In the genomic region with DNA sequence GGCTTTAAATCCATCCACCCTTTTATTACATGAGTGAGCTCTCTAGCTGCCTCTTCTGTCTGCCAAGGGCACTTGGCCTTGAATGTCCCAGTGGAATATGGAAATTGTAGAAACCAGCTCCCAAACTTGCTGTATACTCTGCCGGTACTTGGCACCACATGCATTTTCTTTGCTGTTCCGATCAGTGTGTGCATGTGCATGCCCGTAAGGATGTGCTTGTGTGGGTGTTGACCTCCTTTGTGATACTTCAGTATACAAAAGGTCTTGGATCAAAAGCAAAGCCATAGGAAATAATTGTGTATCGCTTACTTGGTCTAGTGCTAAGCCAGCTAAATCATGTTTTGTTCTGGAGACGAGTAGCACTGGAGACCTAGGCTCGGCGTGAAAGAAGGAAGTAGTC, we compare ENCODE assay signal across 23 mouse cellular contexts. TPM values are rescaled to one million over a fixed set of nuclear protein-coding genes. Genes with fewer than 3 reads are reported as not detected.
DNase-seq lines count a peak whose midpoint lies in the region; ATAC-seq and TF ChIP-seq lines count a peak whose summit lies in the region.
"Had no signal": no experiment of that assay in that cellular context is flagged by ENCODE, and none has a peak within 500 bp of the region (broad histone marks: within the 10 kb centered on the region; RNA-seq: fewer than 3 reads in every experiment).

No protein-coding gene starts in this region.

- no peak for DNase-seq in gastrocnemius, adult 2 months
- no peak for DNase-seq in gastrocnemius, postnatal 10 days
- DNase-seq in hindbrain, embryonic 14.5 days (ENCODE audit: low spot score), result no peak
- DNase-seq in hindbrain, embryonic 10.5 days (ENCODE audit: low spot score), result no peak
- no peak for DNase-seq in neural tube, embryonic 10.5 days (ENCODE audit: extremely low spot score, low spot score)
- no peak for DNase-seq in heart, adult 8-10 months (ENCODE audit: low spot score)
- no peak for DNase-seq in ovary, postnatal 36 days (ENCODE audit: low spot score)
- DNase-seq: adrenal gland, postnatal 10 days; adrenal gland, postnatal 36 days; cerebellum, adult 18-20 months; cerebellum, adult 9-10 months; cerebellum, postnatal 14 days; gastrocnemius, postnatal 14 days; kidney, adult 18-20 months had no signal

- 72% methylated on average over 7 of the region's 7 CpGs for WGBS in hindbrain, embryonic 14.5 days
- WGBS in hindbrain, embryonic 10.5 days, result 92% methylated on average over 7 of the region's 7 CpGs
- 81% methylated on average over 7 of the region's 7 CpGs for WGBS in neural tube, embryonic 13.5 days

- H3K4me1 ChIP-seq in hindbrain, embryonic 14.5 days (replicated peaks; ENCODE audit: control insufficient read depth, insufficient read depth, low read length), result peaks cover 22% of the 10 kb centered on the region
- peaks cover 16% of the 10 kb centered on the region for H3K4me1 ChIP-seq in hindbrain, embryonic 10.5 days (replicated peaks)
- H3K4me1 ChIP-seq in neural tube, embryonic 13.5 days (replicated peaks), result peaks cover 48% of the 10 kb centered on the region
- H3K4me1 ChIP-seq: forebrain, embryonic 12.5 days; forebrain, embryonic 15.5 days; heart, embryonic 13.5 days had no signal

- H3K4me2 ChIP-seq in hindbrain, embryonic 14.5 days (replicated peaks), result no peak overlapping the region
- H3K4me2 ChIP-seq in neural tube, embryonic 13.5 days, result no peak overlapping the region
- H3K4me2 ChIP-seq: forebrain, embryonic 12.5 days; forebrain, embryonic 15.5 days; heart, embryonic 13.5 days had no signal

- H3K4me3 ChIP-seq in gastrocnemius, adult 2 months, result no peak overlapping the region
- H3K4me3 ChIP-seq in hindbrain, embryonic 14.5 days (replicated peaks; ENCODE audit: low read length), result no peak overlapping the region
- H3K4me3 ChIP-seq in hindbrain, embryonic 10.5 days, result no peak overlapping the region
- no peak overlapping the region for H3K4me3 ChIP-seq in neural tube, embryonic 13.5 days
- H3K4me3 ChIP-seq: forebrain, embryonic 12.5 days; forebrain, embryonic 15.5 days; heart, embryonic 10.5 days; heart, embryonic 13.5 days had no signal

- H3K36me3 ChIP-seq in hindbrain, embryonic 14.5 days (replicated peaks; ENCODE audit: control insufficient read depth, insufficient read depth), result peaks cover 76% of the 10 kb centered on the region
- peaks cover 87% of the 10 kb centered on the region for H3K36me3 ChIP-seq in hindbrain, embryonic 10.5 days
- peaks cover 79% of the 10 kb centered on the region for H3K36me3 ChIP-seq in neural tube, embryonic 13.5 days

- no peak overlapping the region for H3K9ac ChIP-seq in hindbrain, embryonic 14.5 days
- H3K9ac ChIP-seq in neural tube, embryonic 13.5 days, result 0 out of 2 replicates have a peak overlapping the region, but pooled peaks have one; percentile 8
- H3K9ac ChIP-seq: forebrain, embryonic 12.5 days; forebrain, embryonic 15.5 days; heart, embryonic 13.5 days had no signal

- TF ChIP-seq CTCF in gastrocnemius, adult 2 months (IDR thresholded peaks at IDR 0.05), result no peak

- peak overlapping the region; percentile 87 for H3K27ac ChIP-seq in gastrocnemius, adult 2 months
- peak overlapping the region; percentile 74 for H3K27ac ChIP-seq in hindbrain, embryonic 14.5 days
- H3K27ac ChIP-seq in hindbrain, embryonic 10.5 days, result no peak overlapping the region
- H3K27ac ChIP-seq in neural tube, embryonic 13.5 days (replicated peaks), result peak overlapping the region; percentile 80
- H3K27ac ChIP-seq: forebrain, embryonic 12.5 days; forebrain, embryonic 15.5 days; heart, embryonic 10.5 days; heart, embryonic 13.5 days had no signal

- intact Hi-C loops in gastrocnemius, adult 2 months (cut with DNase I), result no loop called here

- no peaks in the 10 kb centered on the region for H3K27me3 ChIP-seq in hindbrain, embryonic 14.5 days (ENCODE audit: control insufficient read depth, insufficient read depth, low read length)
- no peaks in the 10 kb centered on the region for H3K27me3 ChIP-seq in hindbrain, embryonic 10.5 days (ENCODE audit: insufficient read depth, poor library complexity, severe bottlenecking)
- no peaks in the 10 kb centered on the region for H3K27me3 ChIP-seq in neural tube, embryonic 13.5 days
- H3K27me3 ChIP-seq: forebrain, embryonic 12.5 days; forebrain, embryonic 15.5 days; heart, embryonic 13.5 days had no signal

- no peaks in the 10 kb centered on the region for H3K9me3 ChIP-seq in hindbrain, embryonic 14.5 days (ENCODE audit: control insufficient read depth, low read length)
- no peaks in the 10 kb centered on the region for H3K9me3 ChIP-seq in hindbrain, embryonic 10.5 days
- H3K9me3 ChIP-seq in neural tube, embryonic 13.5 days, result no peaks in the 10 kb centered on the region
- H3K9me3 ChIP-seq: forebrain, embryonic 12.5 days; forebrain, embryonic 15.5 days; heart, embryonic 10.5 days; heart, embryonic 13.5 days had no signal

- ATAC-seq in hindbrain, embryonic 14.5 days (ENCODE audit: low FRiP score), result no peak
- no peak for ATAC-seq in neural tube, embryonic 13.5 days (ENCODE audit: low read depth)
- ATAC-seq: activated CD4-positive, CD25-positive, alpha-beta regulatory T cell, adult 4 months; forebrain, embryonic 15.5 days; inflammation-experienced regulatory T-cells, adult 6 months; intestine, embryonic 16.5 days had no signal

RNA-seq across cellular contexts. Expression of a gene that starts 12.6 kb away (rescaled TPM):
- 100 to 1,000 TPM; 393 to 462 TPM for total RNA-seq in gastrocnemius, adult 2 months (2021)
- 100 to 1,000 TPM; 272 to 307 TPM for total RNA-seq in gastrocnemius, postnatal 10 days (2021)
- polyA plus RNA-seq in hindbrain, embryonic 14.5 days (2014; fragmentation: Nextera tagmentation; extraction: Ambion mirVana), result 0.60 TPM in 1 of 2 replicates, not detected in the other
- 0.72 and 1.5 TPM in 2 replicates for polyA plus RNA-seq in hindbrain, embryonic 10.5 days (2016; fragmentation: Nextera tagmentation; extraction: Ambion mirVana)
- 2.4 and 3.2 TPM in 2 replicates for polyA plus RNA-seq in neural tube, embryonic 13.5 days (2015; fragmentation: Nextera tagmentation; extraction: Ambion mirVana)
- total RNA-seq in heart, adult 8-10 months (2022), result 1 to 10 TPM in 1 of 4 experiments, under 1 TPM in 2, not detected in 1; 0.66 to 1.5 (median 0.76) TPM
- total RNA-seq: hematopoietic stem cell, adult 5-6 weeks had no signal

RNA-seq across cellular contexts. Expression of a gene that starts 25.9 kb away (rescaled TPM):
- 10 to 100 TPM in 1 of 2 experiments, 1 to 10 TPM in 1; 8.1 to 16.5 TPM for total RNA-seq in gastrocnemius, adult 2 months (2021)
- total RNA-seq in gastrocnemius, postnatal 10 days (2021), result 10 to 100 TPM; 20.5 to 24.2 TPM
- 12.7 and 18.0 TPM in 2 replicates for polyA plus RNA-seq in hindbrain, embryonic 14.5 days (2014; fragmentation: Nextera tagmentation; extraction: Ambion mirVana)
- polyA plus RNA-seq in hindbrain, embryonic 10.5 days (2016; fragmentation: Nextera tagmentation; extraction: Ambion mirVana), result 8.1 and 10.5 TPM in 2 replicates
- polyA plus RNA-seq in neural tube, embryonic 13.5 days (2015; fragmentation: Nextera tagmentation; extraction: Ambion mirVana), result 10.1 and 10.6 TPM in 2 replicates
- total RNA-seq in heart, adult 8-10 months (2022), result 10 to 100 TPM; 17.2 to 26.5 (median 21.6) TPM
- total RNA-seq: hematopoietic stem cell, adult 5-6 weeks had no signal
- polyA plus RNA-seq: activated CD4-positive, CD25-positive, alpha-beta regulatory T cell, adult 4 months; inflammation-experienced regulatory T-cells, adult 6 months had no signal

RNA-seq across cellular contexts. Expression of a gene that starts 33.4 kb away (rescaled TPM):
- total RNA-seq in gastrocnemius, adult 2 months (2021), result 10 to 100 TPM; 22.7 to 28.9 TPM
- 10 to 100 TPM; 30.5 to 33.4 TPM for total RNA-seq in gastrocnemius, postnatal 10 days (2021)
- 45.6 and 47.4 TPM in 2 replicates for polyA plus RNA-seq in hindbrain, embryonic 14.5 days (2014; fragmentation: Nextera tagmentation; extraction: Ambion mirVana)
- polyA plus RNA-seq in hindbrain, embryonic 10.5 days (2016; fragmentation: Nextera tagmentation; extraction: Ambion mirVana), result 103 and 118 TPM in 2 replicates
- polyA plus RNA-seq in neural tube, embryonic 13.5 days (2015; fragmentation: Nextera tagmentation; extraction: Ambion mirVana), result 52.4 and 53.0 TPM in 2 replicates
- total RNA-seq in heart, adult 8-10 months (2022), result 10 to 100 TPM; 41.6 to 48.4 (median 44.5) TPM

RNA-seq across cellular contexts. Expression of a gene that starts 45.5 kb away (rescaled TPM):
- under 1 TPM; 0.17 to 0.23 TPM for total RNA-seq in gastrocnemius, adult 2 months (2021)
- 1 to 10 TPM; 1.6 to 1.9 TPM for total RNA-seq in gastrocnemius, postnatal 10 days (2021)
- polyA plus RNA-seq in hindbrain, embryonic 14.5 days (2014; fragmentation: Nextera tagmentation; extraction: Ambion mirVana), result 94.1 and 105 TPM in 2 replicates
- polyA plus RNA-seq in hindbrain, embryonic 10.5 days (2016; fragmentation: Nextera tagmentation; extraction: Ambion mirVana), result 23.1 and 70.9 TPM in 2 replicates
- 128 and 133 TPM in 2 replicates for polyA plus RNA-seq in neural tube, embryonic 13.5 days (2015; fragmentation: Nextera tagmentation; extraction: Ambion mirVana)
- under 1 TPM; 0.22 to 0.66 (median 0.50) TPM for total RNA-seq in heart, adult 8-10 months (2022)
- total RNA-seq: hematopoietic stem cell, adult 5-6 weeks had no signal
- polyA plus RNA-seq: activated CD4-positive, CD25-positive, alpha-beta regulatory T cell, adult 4 months; inflammation-experienced regulatory T-cells, adult 6 months had no signal

Comparison
In these comparisons a context has a peak if more than half of its experiments do, and no peak if none do; other contexts are left out.
1. RNA of a gene that starts 12.6 kb away (total RNA-seq): 393 to 462 TPM in gastrocnemius, adult 2 months and 272 to 307 TPM in gastrocnemius, postnatal 10 days; 0.66 to 1.5 TPM in heart, adult 8-10 months; every median in the first group is over 100 times any median in the second.